Mouse (Mus musculus): ENCODE measurements around the gene Prg3.

GRCm38 (mm10) chr2:85007729-85008128 lies 19.7 kb downstream of the Prg3 start:
- no peak for TF ChIP-seq MAX (IDR thresholded peaks at IDR 0.05; ENCODE audit: low read length)
- TF ChIP-seq ZKSCAN1 (IDR thresholded peaks at IDR 0.05; ENCODE audit: low read depth, low read length): no peak
- peak; percentile 39 to 85 (median 82) for TF ChIP-seq CTCF (IDR thresholded peaks at IDR 0.05 in 2 of 3, conservative IDR thresholded peaks at IDR 0.05 in 1 of 3; ENCODE audit: control insufficient read depth in 1 of 3, insufficient read depth in 1 of 3, low read depth in 2 of 3, low read length in 3 of 3, poor library complexity in 1 of 3, severe bottlenecking in 1 of 3)
